Mouse (Mus musculus) ES-Bruce4 (cell line): Measurements from ENCODE around the gene Senp8. TPM values are rescaled to one million over a fixed set of nuclear protein-coding genes. Genes with fewer than 3 reads are reported as not detected.

Experiments
- H3K27ac ChIP-seq: 2 replicates; pipeline ENCODE4 v1.5.1; 2012; ENCODE audit warnings: low read length, inconsistent platforms; ENCODE audit not compliant: insufficient read depth
- H3K27me3 ChIP-seq: 2 replicates; pipeline ENCODE4 v1.6.1; 2012; ENCODE audit warnings: mild to moderate bottlenecking, low read length, inconsistent platforms; ENCODE audit not compliant: control insufficient read depth, poor library complexity, insufficient read depth, severe bottlenecking
- H3K36me3 ChIP-seq: 2 replicates; pipeline ENCODE4 v1.6.1; 2012; ENCODE audit warnings: inconsistent platforms, mild to moderate bottlenecking, low read length, moderate library complexity; ENCODE audit not compliant: control insufficient read depth, poor library complexity, insufficient read depth, severe bottlenecking
- H3K4me1 ChIP-seq: one replicate; pipeline ENCODE4 v1.8.1; 2011; ENCODE audit warnings: low read length; ENCODE audit not compliant: control insufficient read depth, insufficient read depth
- H3K4me3 ChIP-seq: 2 replicates; pipeline ENCODE4 v1.5.1; 2011; ENCODE audit warnings: low read depth, mild to moderate bottlenecking, low read length
- H3K9ac ChIP-seq: 2 replicates; pipeline ENCODE4 v1.6.1; 2012; ENCODE audit warnings: low read depth, mild to moderate bottlenecking, inconsistent platforms; ENCODE audit not compliant: poor library complexity, severe bottlenecking
- H3K9me3 ChIP-seq: replicated peaks from 2 replicates; pipeline ENCODE4 v1.6.1; 2012; ENCODE audit warnings: mild to moderate bottlenecking, low read length, inconsistent platforms; ENCODE audit not compliant: control insufficient read depth, poor library complexity, insufficient read depth, severe bottlenecking
- CTCF ChIP-seq: IDR thresholded peaks from one replicate; pipeline ENCODE4 v1.8.1; 2011; ENCODE audit warnings: low read depth, low read length
- EP300 ChIP-seq: IDR thresholded peaks from 2 replicates; pipeline ENCODE4 v1.6.1; 2011; ENCODE audit warnings: low read depth, low read length; ENCODE audit not compliant: insufficient read depth
- POLR2A ChIP-seq: IDR thresholded peaks from one replicate; pipeline ENCODE4 v1.8.1; 2011; ENCODE audit warnings: low read length; ENCODE audit not compliant: insufficient read depth
- polyA plus RNA-seq: library from polyadenylated mRNA; stranded (reverse); fragments of >200 nt; gene quantifications from 2 replicates; pipeline ENCODE4 v1.2.4, GENCODE M21; 2011; ENCODE audit warnings: low read depth; ENCODE audit not compliant: missing spikeins, insufficient read depth, insufficient read length

Senp8 gene
- polyA plus RNA-seq, 1 experiment, result 21.2 TPM

- Histone ChIP-seq H3K4me1 (no peaks in the 10 kb centered on the region), H3K4me3 (peak overlapping the region; percentile 43), H3K9me3 (no peaks in the 10 kb centered on the region), H3K9ac (no peak overlapping the region), H3K36me3 (no peaks in the 10 kb centered on the region), H3K27ac (no peak overlapping the region), H3K27me3 (no peaks in the 10 kb centered on the region)
- TF ChIP-seq EP300 (no peak), POLR2A (no peak), CTCF (peak; percentile 66)
Observed at GRCm38 (mm10) chr9:59723096-59723657, 27.3 kb downstream of the Senp8 start.

GRCm38 (mm10) chr9:59721144-59721543 is 29.4 kb downstream of the Senp8 start:
- Histone ChIP-seq H3K9ac (no peak overlapping the region), H3K36me3 (no peaks in the 10 kb centered on the region), H3K4me1 (no peaks in the 10 kb centered on the region), H3K4me3 (no peak overlapping the region), H3K9me3 (no peaks in the 10 kb centered on the region), H3K27ac (no peak overlapping the region), H3K27me3 (no peaks in the 10 kb centered on the region)
- TF ChIP-seq EP300 (no peak), POLR2A (no peak), CTCF (no peak)

GRCm38 (mm10) chr9:59718237-59718636 is 32.3 kb downstream of the Senp8 start:
- no peak overlapping the region for H3K4me3 ChIP-seq
- H3K27me3 ChIP-seq, result no peaks in the 10 kb centered on the region
- no peaks in the 10 kb centered on the region for H3K9me3 ChIP-seq
- no peak overlapping the region for H3K9ac ChIP-seq
- H3K4me1 ChIP-seq, result no peaks in the 10 kb centered on the region
- no peaks in the 10 kb centered on the region for H3K36me3 ChIP-seq
- TF ChIP-seq CTCF, result no peak
- TF ChIP-seq EP300, result no peak
- no peak for TF ChIP-seq POLR2A
- no peak overlapping the region for H3K27ac ChIP-seq

- no peak overlapping the region for H3K27ac ChIP-seq
- H3K4me3 ChIP-seq, result no peak overlapping the region
- no peaks in the 10 kb centered on the region for H3K9me3 ChIP-seq
- H3K9ac ChIP-seq, result no peak overlapping the region
- H3K27me3 ChIP-seq, result no peaks in the 10 kb centered on the region
- TF ChIP-seq POLR2A, result no peak
- TF ChIP-seq EP300, result no peak
- no peak for TF ChIP-seq CTCF
- no peaks in the 10 kb centered on the region for H3K36me3 ChIP-seq
- H3K4me1 ChIP-seq, result no peaks in the 10 kb centered on the region
Observed at GRCm38 (mm10) chr9:59716275-59716898, 34.1 kb downstream of the Senp8 start.

GRCm38 (mm10) chr9:59709225-59709624 is 41.3 kb downstream of the Senp8 start:
- Histone ChIP-seq H3K9ac (no peak overlapping the region), H3K4me1 (peaks cover 4% of the 10 kb centered on the region), H3K4me3 (no peak overlapping the region), H3K36me3 (no peaks in the 10 kb centered on the region), H3K9me3 (no peaks in the 10 kb centered on the region), H3K27me3 (no peaks in the 10 kb centered on the region), H3K27ac (no peak overlapping the region)
- TF ChIP-seq POLR2A, result no peak
- TF ChIP-seq CTCF, result no peak
- no peak for TF ChIP-seq EP300
